Mouse (Mus musculus) lung, postnatal 0 days (tissue): ENCODE measurements around the gene Scd2. TPM values are rescaled to one million over a fixed set of nuclear protein-coding genes. Genes with fewer than 3 reads are reported as not detected.
"Not testable (repeated sequence)": the region's sequence is repeated elsewhere in the genome, so short reads cannot be mapped to it uniquely, and the experiment has no call there.

ENCODE experiments used
- ATAC-seq: fragments of 200-750 bp; cut with Nextera tagmentation; 2 replicates; pipeline ENCODE4 v1.8.0; 2017; ENCODE audit warnings: moderate library complexity
- DNase-seq: peaks from one replicate; pipeline ENCODE4 v3.0.0-alpha.2; 2016; ENCODE audit warnings: low spot score
- H3K27ac ChIP-seq: fragments of 300-500 bp; sonication (generic); 2 replicates; pipeline ENCODE4 v1.5.1; 2014; ENCODE audit warnings: antibody characterized with exemption, mild to moderate bottlenecking, low read length, mixed read lengths
- H3K27me3 ChIP-seq: fragments of 300-500 bp; sonication (generic); replicated peaks from 2 replicates; pipeline ENCODE4 v1.6.1; 2014; ENCODE audit warnings: low read length, mixed read lengths; ENCODE audit not compliant: insufficient read depth
- H3K36me3 ChIP-seq: fragments of 300-500 bp; sonication (generic); 2 replicates; pipeline ENCODE4 v1.6.1; 2014; ENCODE audit warnings: low read length, mixed read lengths; ENCODE audit not compliant: insufficient read depth
- H3K4me1 ChIP-seq: fragments of 300-500 bp; sonication (generic); 2 replicates; pipeline ENCODE4 v1.6.1; 2014; ENCODE audit warnings: antibody characterized with exemption, low read depth, low read length, mixed read lengths; ENCODE audit not compliant: insufficient read depth
- H3K4me2 ChIP-seq: fragments of 300-500 bp; sonication (generic); replicated peaks from 2 replicates; pipeline ENCODE4 v1.6.1; 2014; ENCODE audit warnings: low read depth, mild to moderate bottlenecking, low read length, moderate library complexity, mixed read lengths
- H3K4me3 ChIP-seq: fragments of 300-500 bp; sonication (generic); 2 replicates; pipeline ENCODE4 v1.5.1; 2014; ENCODE audit warnings: low read depth, low read length
- H3K9ac ChIP-seq: fragments of 300-500 bp; sonication (generic); replicated peaks from 2 replicates; pipeline ENCODE4 v1.6.1; 2014; ENCODE audit warnings: low read depth, mild to moderate bottlenecking
- H3K9me3 ChIP-seq: fragments of 300-500 bp; sonication (generic); 2 replicates; pipeline ENCODE4 v1.6.1; 2016; ENCODE audit warnings: low read length, mixed read lengths
- CTCF ChIP-seq: IDR thresholded peaks from 2 replicates; pipeline ENCODE4 v1.5.1; 2016; ENCODE audit warnings: antibody characterized with exemption, mild to moderate bottlenecking
- EP300 ChIP-seq: IDR thresholded peaks from 2 replicates; pipeline ENCODE4 v1.6.1; 2016; ENCODE audit warnings: antibody characterized with exemption, mild to moderate bottlenecking, control low read depth
- WGBS: fragments of 180-500 bp; shearing (Covaris S2); extraction: QIAGEN DNeasy Blood & Tissue Kit; methylation state at CpG from one replicate; pipeline ENCODE4 v1.1.7; 2014; 5-methylcytosine and 5-hydroxymethylcytosine counted together
- polyA plus RNA-seq: library from polyadenylated mRNA; unstranded; fragments of >200 nt; fragmentation: Nextera tagmentation; extraction: Ambion mirVana; gene quantifications from 2 replicates; pipeline ENCODE4 v1.2.1, GENCODE M21; 2015

Scd2 gene
- polyA plus RNA-seq, 1 experiment from 2014 or later, result 99.3 TPM

DNA sequence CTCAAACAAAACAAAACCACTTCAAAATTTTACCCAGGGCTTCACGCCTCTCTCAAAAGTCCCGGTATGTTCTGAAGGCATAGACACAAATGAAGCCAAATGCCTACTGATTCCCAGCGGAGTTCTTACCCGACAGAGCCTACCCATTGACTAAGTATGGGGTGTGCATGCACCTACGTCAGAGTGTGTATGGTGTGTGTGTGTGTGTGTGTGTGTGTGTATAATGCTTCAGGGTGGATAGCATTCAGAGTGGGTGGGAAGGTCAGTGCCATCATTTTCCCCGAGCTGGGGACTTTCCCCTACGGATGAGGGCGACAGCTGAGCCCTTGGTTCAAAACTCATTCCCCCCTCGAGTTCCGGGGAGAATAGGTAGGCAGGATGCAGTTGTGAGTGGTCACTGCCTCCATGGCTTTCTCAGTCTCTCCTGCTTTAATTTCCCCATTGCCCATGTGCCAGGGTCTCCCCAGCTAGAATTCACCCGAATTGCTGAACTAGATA, 44.6 kb upstream of the Scd2 start:
- Histone ChIP-seq H3K4me2 (peak overlapping the region; percentile 64), H3K9me3 (no peaks in the 10 kb centered on the region), H3K27me3 (no peaks in the 10 kb centered on the region), H3K4me3 (no peak overlapping the region; the same call in 1 of the 2 replicates), H3K4me1 (peaks cover 10% of the 10 kb centered on the region; the same call in 1 of the 2 replicates), H3K27ac (peak overlapping the region; percentile 87), H3K36me3 (no peaks in the 10 kb centered on the region), H3K9ac (no peak overlapping the region)
- no peak for DNase-seq
- no peak; the same call in 1 of the 2 replicates for ATAC-seq
- no peak for TF ChIP-seq CTCF
- TF ChIP-seq EP300, result no peak
- 43% methylated on average over 11 of the region's 11 CpGs for WGBS

DNA sequence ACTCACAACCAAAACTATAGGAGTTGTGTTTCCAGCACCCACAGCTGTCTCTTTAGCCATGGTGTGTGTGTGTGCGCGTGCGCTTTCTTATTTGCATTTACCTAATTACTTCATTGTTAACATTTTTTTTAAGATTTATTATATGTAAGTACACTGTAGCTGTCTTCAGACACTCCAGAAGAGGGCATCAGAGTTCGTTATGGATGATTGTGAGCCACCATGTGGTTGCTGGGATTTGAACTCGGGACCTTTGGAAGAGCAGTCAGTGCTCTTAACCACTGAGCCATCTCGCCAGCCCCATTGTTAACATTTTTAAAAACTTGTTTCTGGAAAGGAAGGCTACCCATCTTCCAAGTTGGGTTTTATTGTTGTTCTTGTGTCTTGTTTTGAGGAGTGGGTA, 42.3 kb upstream of the Scd2 start:
- not testable (repeated sequence) for H3K36me3 ChIP-seq, H3K27me3 ChIP-seq, H3K4me3 ChIP-seq, ATAC-seq, H3K27ac ChIP-seq, H3K4me1 ChIP-seq, H3K9me3 ChIP-seq, H3K4me2 ChIP-seq, DNase-seq, H3K9ac ChIP-seq
- 89% methylated on average over 6 of the region's 6 CpGs for WGBS

GRCm38 (mm10) chr19:44251936-44252558, 41.4 kb upstream of the Scd2 start:
- whole genome bisulfite sequencing, result 59% methylated on average over 12 of the region's 12 CpGs
- no peaks in the 10 kb centered on the region for H3K36me3 ChIP-seq
- H3K27ac ChIP-seq, result no peak overlapping the region
- TF ChIP-seq CTCF, result no peak
- no peak for TF ChIP-seq EP300
- H3K4me1 ChIP-seq, result peaks cover 5% of the 10 kb centered on the region; the same call in 1 of the 2 replicates
- H3K27me3 ChIP-seq, result no peaks in the 10 kb centered on the region
- H3K4me2 ChIP-seq, result no peak overlapping the region
- ATAC-seq (no peak), DNase-seq (no peak)
- no peak overlapping the region for H3K9ac ChIP-seq
- no peak overlapping the region for H3K4me3 ChIP-seq
- no peaks in the 10 kb centered on the region for H3K9me3 ChIP-seq

GRCm38 (mm10) chr19:44254106-44254505, 39.4 kb upstream of the Scd2 start:
- not testable (repeated sequence) for H3K4me2 ChIP-seq, H3K9ac ChIP-seq, H3K4me3 ChIP-seq, ATAC-seq, H3K27me3 ChIP-seq, DNase-seq, H3K9me3 ChIP-seq, H3K27ac ChIP-seq, H3K36me3 ChIP-seq, H3K4me1 ChIP-seq
- 84% methylated on average over 2 of the region's 4 CpGs for WGBS

GRCm38 (mm10) chr19:44257377-44257966, 36.0 kb upstream of the Scd2 start:
- no peak for TF ChIP-seq EP300
- no peak for TF ChIP-seq CTCF
- no peaks in the 10 kb centered on the region for H3K9me3 ChIP-seq
- no peak overlapping the region for H3K4me3 ChIP-seq
- no peaks in the 10 kb centered on the region for H3K27me3 ChIP-seq
- H3K27ac ChIP-seq, result no peak overlapping the region
- H3K4me1 ChIP-seq, result no peaks in the 10 kb centered on the region
- H3K36me3 ChIP-seq, result no peaks in the 10 kb centered on the region
- no peak overlapping the region for H3K9ac ChIP-seq
- DNase-seq (no peak), ATAC-seq (no peak)
- H3K4me2 ChIP-seq, result no peak overlapping the region
- 77% methylated on average over 10 of the region's 13 CpGs for WGBS

GRCm38 (mm10) chr19:44259484-44259883, 34.0 kb upstream of the Scd2 start:
- Histone ChIP-seq H3K4me3 (no peak overlapping the region), H3K4me1 (no peaks in the 10 kb centered on the region), H3K4me2 (no peak overlapping the region), H3K9me3 (no peaks in the 10 kb centered on the region), H3K27ac (no peak overlapping the region), H3K36me3 (no peaks in the 10 kb centered on the region), H3K27me3 (no peaks in the 10 kb centered on the region), H3K9ac (no peak overlapping the region)
- TF ChIP-seq EP300, result no peak
- TF ChIP-seq CTCF, result no peak
- ATAC-seq (no peak), DNase-seq (no peak)
- 65% methylated on average over 4 of the region's 4 CpGs for WGBS
